Mouse (Mus musculus): ENCODE measurements around the gene 5330417C22Rik. TPM values are rescaled to one million over a fixed set of nuclear protein-coding genes. Genes with fewer than 3 reads are reported as not detected.
"Not testable (repeated sequence)": the region's sequence is repeated elsewhere in the genome, so short reads cannot be mapped to it uniquely, and the experiment has no call there.

5330417C22Rik gene
- polyA plus RNA-seq, 1 experiment from 2014 or later = 20.8 TPM

- no peaks in the 10 kb centered on the region for H3K9me3 ChIP-seq (replicated peaks; ENCODE audit: control insufficient read depth, low read length, poor library complexity, severe bottlenecking)
- H3K4me1 ChIP-seq (ENCODE audit: control insufficient read depth, insufficient read depth, low read length) = no peaks in the 10 kb centered on the region
- H3K36me3 ChIP-seq (ENCODE audit: control insufficient read depth, insufficient read depth, low read length) = no peaks in the 10 kb centered on the region
- H3K9ac ChIP-seq (ENCODE audit: low read depth, low read length) = no peak overlapping the region
- H3K4me2 ChIP-seq (ENCODE audit: low read length) = no peak overlapping the region
- ATAC-seq = no peak
- H3K27me3 ChIP-seq (ENCODE audit: control insufficient read depth, insufficient read depth, low read depth, low read length) = no peaks in the 10 kb centered on the region
- no peak overlapping the region for H3K4me3 ChIP-seq (ENCODE audit: low read depth, low read length)
- no peak overlapping the region for H3K27ac ChIP-seq (ENCODE audit: low read length)
- 70% methylated on average over 4 of the region's 4 CpGs for WGBS
These were observed 27.4 kb downstream of the 5330417C22Rik start for GRCm38 (mm10) chr3:108508745-108509474.

GRCm38 (mm10) chr3:108503908-108504307, 32.4 kb downstream of the 5330417C22Rik start:
- H3K9ac ChIP-seq (ENCODE audit: low read depth, low read length) = no peak overlapping the region
- no peaks in the 10 kb centered on the region for H3K27me3 ChIP-seq (ENCODE audit: control insufficient read depth, insufficient read depth, low read depth, low read length)
- no peak overlapping the region for H3K27ac ChIP-seq (ENCODE audit: low read length)
- H3K36me3 ChIP-seq (ENCODE audit: control insufficient read depth, insufficient read depth, low read length) = no peaks in the 10 kb centered on the region
- no peak overlapping the region for H3K4me3 ChIP-seq (ENCODE audit: low read depth, low read length)
- WGBS = 91% methylated on average over 4 of the region's 4 CpGs
- no peak for ATAC-seq
- H3K4me1 ChIP-seq (ENCODE audit: control insufficient read depth, insufficient read depth, low read length) = no peaks in the 10 kb centered on the region
- H3K9me3 ChIP-seq (replicated peaks; ENCODE audit: control insufficient read depth, low read length, poor library complexity, severe bottlenecking) = no peaks in the 10 kb centered on the region
- no peak overlapping the region for H3K4me2 ChIP-seq (ENCODE audit: low read length)

- WGBS = 87% methylated on average over 3 of the region's 3 CpGs
- H3K27me3 ChIP-seq (ENCODE audit: control insufficient read depth, insufficient read depth, low read depth, low read length); H3K9me3 ChIP-seq (replicated peaks; ENCODE audit: control insufficient read depth, low read length, poor library complexity, severe bottlenecking); H3K4me3 ChIP-seq (ENCODE audit: low read depth, low read length); H3K4me1 ChIP-seq (ENCODE audit: control insufficient read depth, insufficient read depth, low read length); H3K27ac ChIP-seq (ENCODE audit: low read length); H3K36me3 ChIP-seq (ENCODE audit: control insufficient read depth, insufficient read depth, low read length); H3K4me2 ChIP-seq (ENCODE audit: low read length); ATAC-seq; H3K9ac ChIP-seq (ENCODE audit: low read depth, low read length): not testable (repeated sequence)
These were observed 34.9 kb downstream of the 5330417C22Rik start for GRCm38 (mm10) chr3:108501411-108501810.

GRCm38 (mm10) chr3:108499826-108500225, 36.5 kb downstream of the 5330417C22Rik start:
- Histone ChIP-seq H3K9me3 (replicated peaks; ENCODE audit: control insufficient read depth, low read length, poor library complexity, severe bottlenecking) (no peaks in the 10 kb centered on the region), H3K4me1 (ENCODE audit: control insufficient read depth, insufficient read depth, low read length) (0 out of 2 replicates have a peak, but pooled peaks cover 3% of the 10 kb centered on the region), H3K4me3 (ENCODE audit: low read depth, low read length) (no peak overlapping the region), H3K4me2 (ENCODE audit: low read length) (no peak overlapping the region), H3K27me3 (ENCODE audit: control insufficient read depth, insufficient read depth, low read depth, low read length) (no peaks in the 10 kb centered on the region), H3K27ac (ENCODE audit: low read length) (no peak overlapping the region), H3K36me3 (ENCODE audit: control insufficient read depth, insufficient read depth, low read length) (no peaks in the 10 kb centered on the region), H3K9ac (ENCODE audit: low read depth, low read length) (no peak overlapping the region)
- WGBS = 68% methylated on average over 8 of the region's 8 CpGs
- no peak for ATAC-seq

GRCm38 (mm10) chr3:108497602-108498001, 38.7 kb downstream of the 5330417C22Rik start:
- WGBS = 45% methylated on average over 9 of the region's 9 CpGs
- Histone ChIP-seq H3K9ac (ENCODE audit: low read depth, low read length) (no peak overlapping the region), H3K36me3 (ENCODE audit: control insufficient read depth, insufficient read depth, low read length) (no peaks in the 10 kb centered on the region), H3K27me3 (ENCODE audit: control insufficient read depth, insufficient read depth, low read depth, low read length) (no peaks in the 10 kb centered on the region), H3K27ac (ENCODE audit: low read length) (no peak overlapping the region), H3K9me3 (replicated peaks; ENCODE audit: control insufficient read depth, low read length, poor library complexity, severe bottlenecking) (no peaks in the 10 kb centered on the region), H3K4me2 (ENCODE audit: low read length) (no peak overlapping the region), H3K4me1 (ENCODE audit: control insufficient read depth, insufficient read depth, low read length) (0 out of 2 replicates have a peak, but pooled peaks cover 3% of the 10 kb centered on the region), H3K4me3 (ENCODE audit: low read depth, low read length) (no peak overlapping the region)
- ATAC-seq = no peak

- H3K4me2 ChIP-seq (ENCODE audit: low read length) = no peak overlapping the region
- no peak for ATAC-seq
These were observed 40.9 kb downstream of the 5330417C22Rik start for GRCm38 (mm10) chr3:108495486-108495885.

GRCm38 (mm10) chr3:108494861-108495474, 41.4 kb downstream of the 5330417C22Rik start:
- Histone ChIP-seq H3K27me3 (ENCODE audit: control insufficient read depth, insufficient read depth, low read depth, low read length) (no peaks in the 10 kb centered on the region), H3K9ac (ENCODE audit: low read depth, low read length) (no peak overlapping the region), H3K4me3 (ENCODE audit: low read depth, low read length) (no peak overlapping the region), H3K4me1 (ENCODE audit: control insufficient read depth, insufficient read depth, low read length) (0 out of 2 replicates have a peak, but pooled peaks cover 3% of the 10 kb centered on the region), H3K36me3 (ENCODE audit: control insufficient read depth, insufficient read depth, low read length) (no peaks in the 10 kb centered on the region), H3K27ac (ENCODE audit: low read length) (no peak overlapping the region), H3K9me3 (replicated peaks; ENCODE audit: control insufficient read depth, low read length, poor library complexity, severe bottlenecking) (no peaks in the 10 kb centered on the region), H3K4me2 (ENCODE audit: low read length) (no peak overlapping the region)
- no peak for ATAC-seq
- WGBS = 53% methylated on average over 9 of the region's 9 CpGs

More at GRCm38 (mm10) chr3:108495486-108495885, 40.9 kb downstream of the 5330417C22Rik start:
- Histone ChIP-seq H3K4me3 (ENCODE audit: low read depth, low read length) (no peak overlapping the region), H3K27me3 (ENCODE audit: control insufficient read depth, insufficient read depth, low read depth, low read length) (no peaks in the 10 kb centered on the region), H3K9me3 (replicated peaks; ENCODE audit: control insufficient read depth, low read length, poor library complexity, severe bottlenecking) (no peaks in the 10 kb centered on the region), H3K27ac (ENCODE audit: low read length) (no peak overlapping the region), H3K9ac (ENCODE audit: low read depth, low read length) (no peak overlapping the region), H3K36me3 (ENCODE audit: control insufficient read depth, insufficient read depth, low read length) (no peaks in the 10 kb centered on the region), H3K4me1 (ENCODE audit: control insufficient read depth, insufficient read depth, low read length) (0 out of 2 replicates have a peak, but pooled peaks cover 3% of the 10 kb centered on the region)
- 29% methylated on average over 4 of the region's 4 CpGs for WGBS

- ATAC-seq = no peak
- H3K9me3 ChIP-seq (replicated peaks; ENCODE audit: control insufficient read depth, low read length, poor library complexity, severe bottlenecking) = no peaks in the 10 kb centered on the region
- no peaks in the 10 kb centered on the region for H3K36me3 ChIP-seq (ENCODE audit: control insufficient read depth, insufficient read depth, low read length)
- no peaks in the 10 kb centered on the region for H3K4me1 ChIP-seq (ENCODE audit: control insufficient read depth, insufficient read depth, low read length)
- H3K4me2 ChIP-seq (ENCODE audit: low read length) = no peak overlapping the region
- no peak overlapping the region for H3K9ac ChIP-seq (ENCODE audit: low read depth, low read length)
- no peak overlapping the region for H3K27ac ChIP-seq (ENCODE audit: low read length)
- no peaks in the 10 kb centered on the region for H3K27me3 ChIP-seq (ENCODE audit: control insufficient read depth, insufficient read depth, low read depth, low read length)
- 45% methylated on average over 3 of the region's 3 CpGs for WGBS
- H3K4me3 ChIP-seq (ENCODE audit: low read depth, low read length) = no peak overlapping the region
These were observed 46.4 kb downstream of the 5330417C22Rik start for GRCm38 (mm10) chr3:108489968-108490367.

GRCm38 (mm10) chr3:108484749-108485148, 51.6 kb downstream of the 5330417C22Rik start:
- WGBS = 88% methylated on average over 4 of the region's 4 CpGs
- Histone ChIP-seq H3K36me3 (ENCODE audit: control insufficient read depth, insufficient read depth, low read length) (0 out of 2 replicates have a peak, but pooled peaks cover 2% of the 10 kb centered on the region), H3K27me3 (ENCODE audit: control insufficient read depth, insufficient read depth, low read depth, low read length) (no peaks in the 10 kb centered on the region), H3K4me1 (ENCODE audit: control insufficient read depth, insufficient read depth, low read length) (no peaks in the 10 kb centered on the region), H3K9me3 (replicated peaks; ENCODE audit: control insufficient read depth, low read length, poor library complexity, severe bottlenecking) (no peaks in the 10 kb centered on the region), H3K4me3 (ENCODE audit: low read depth, low read length) (no peak overlapping the region), H3K27ac (ENCODE audit: low read length) (no peak overlapping the region), H3K4me2 (ENCODE audit: low read length) (no peak overlapping the region), H3K9ac (ENCODE audit: low read depth, low read length) (no peak overlapping the region)
- no peak for ATAC-seq

Data from midbrain, embryonic 16.5 days (tissue).